Mouse (Mus musculus) forebrain, embryonic 13.5 days (tissue): ENCODE results near the gene Olfr71. TPM values are rescaled to one million over a fixed set of nuclear protein-coding genes. Genes with fewer than 3 reads are reported as not detected.
A peak's percentile ranks its signal among the peaks of the same experiment; 100 is the strongest.

ENCODE experiments used
- ATAC-seq: fragments of 200-750 bp; cut with Nextera tagmentation; 2 replicates; pipeline ENCODE4 v1.8.0; 2017
- H3K27ac ChIP-seq: fragments of 300-500 bp; sonication (generic); 2 replicates; pipeline ENCODE4 v1.5.1; 2015; ENCODE audit warnings: inconsistent platforms, mild to moderate bottlenecking, moderate library complexity
- H3K27me3 ChIP-seq: fragments of 300-500 bp; sonication (generic); 2 replicates; pipeline ENCODE4 v1.6.1; 2015; ENCODE audit warnings: mild to moderate bottlenecking, inconsistent platforms
- H3K36me3 ChIP-seq: fragments of 300-500 bp; sonication (generic); 2 replicates; pipeline ENCODE4 v1.6.1; 2015; ENCODE audit warnings: mild to moderate bottlenecking, inconsistent platforms; ENCODE audit not compliant: poor library complexity, severe bottlenecking
- H3K4me1 ChIP-seq: fragments of 300-500 bp; sonication (generic); 2 replicates; pipeline ENCODE4 v1.6.1; 2015; ENCODE audit warnings: inconsistent platforms
- H3K4me2 ChIP-seq: fragments of 300-500 bp; sonication (generic); 2 replicates; pipeline ENCODE4 v1.6.1; 2015; ENCODE audit warnings: inconsistent platforms, mild to moderate bottlenecking, moderate library complexity
- H3K4me3 ChIP-seq: fragments of 300-500 bp; sonication (generic); 2 replicates; pipeline ENCODE4 v1.5.1; 2015; ENCODE audit warnings: mild to moderate bottlenecking, inconsistent platforms
- H3K9ac ChIP-seq: fragments of 300-500 bp; sonication (generic); 2 replicates; pipeline ENCODE4 v1.6.1; 2015; ENCODE audit warnings: mild to moderate bottlenecking, inconsistent platforms
- H3K9me3 ChIP-seq: fragments of 300-500 bp; sonication (generic); replicated peaks from 2 replicates; pipeline ENCODE4 v1.6.1; 2016; ENCODE audit warnings: inconsistent platforms
- WGBS: fragments of 180-500 bp; shearing (Covaris S2); methylation state at CpG from one replicate; pipeline ENCODE4 v1.1.7; 2015; 5-methylcytosine and 5-hydroxymethylcytosine counted together
- polyA plus RNA-seq: library from polyadenylated mRNA; unstranded; fragments of >200 nt; fragmentation: Nextera tagmentation; extraction: Ambion mirVana; gene quantifications from 2 replicates; pipeline ENCODE4 v1.2.1, GENCODE M21; 2015

Olfr71 gene
- polyA plus RNA-seq, 1 experiment from 2014 or later: not detected

- Histone ChIP-seq H3K9me3 (no peaks in the 10 kb centered on the region), H3K4me1 (peaks cover 27% of the 10 kb centered on the region), H3K27ac (no peak overlapping the region), H3K4me3 (no peak overlapping the region), H3K36me3 (peaks cover 62% of the 10 kb centered on the region), H3K27me3 (no peaks in the 10 kb centered on the region), H3K9ac (no peak overlapping the region), H3K4me2 (no peak overlapping the region)
- 79% methylated on average over 5 of the region's 5 CpGs for WGBS
- no peak for ATAC-seq
These were observed 35.1 kb downstream of the Olfr71 start for GRCm38 (mm10) chr4:43674974-43675373.

- Histone ChIP-seq H3K27ac (no peak overlapping the region), H3K4me1 (peaks cover 33% of the 10 kb centered on the region), H3K9ac (no peak overlapping the region), H3K4me3 (no peak overlapping the region), H3K9me3 (no peaks in the 10 kb centered on the region), H3K36me3 (peaks cover 49% of the 10 kb centered on the region), H3K4me2 (no peak overlapping the region), H3K27me3 (no peaks in the 10 kb centered on the region)
- no peak for ATAC-seq
- WGBS: 83% methylated on average over 8 of the region's 8 CpGs
These were observed 36.4 kb downstream of the Olfr71 start for GRCm38 (mm10) chr4:43673703-43674102.

DNA sequence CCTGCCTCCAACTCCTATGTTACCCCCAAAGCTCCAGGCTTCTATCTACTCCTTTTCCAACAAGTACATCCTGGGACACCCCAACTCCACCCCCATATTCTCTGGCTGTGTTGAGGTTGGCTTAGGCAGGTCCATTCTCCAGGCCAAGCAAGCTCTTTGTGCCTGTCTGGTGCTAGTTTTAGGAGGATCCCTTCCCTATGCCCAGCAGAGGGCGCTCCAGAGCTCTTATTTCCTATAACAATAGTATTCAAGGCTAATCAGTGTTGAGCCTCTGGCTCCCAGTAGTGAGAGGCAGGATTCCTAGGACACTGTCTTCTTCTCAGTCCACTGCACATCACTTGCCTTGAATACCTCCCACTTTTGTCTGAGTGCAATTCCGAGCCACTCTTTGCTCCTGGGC is 38.0 kb downstream of the Olfr71 start:
- 3% methylated on average over 2 of the region's 2 CpGs for WGBS
- Histone ChIP-seq H3K36me3 (peaks cover 33% of the 10 kb centered on the region), H3K9ac (0 out of 2 replicates have a peak overlapping the region, but pooled peaks have one; percentile 37), H3K4me1 (peaks cover 37% of the 10 kb centered on the region), H3K4me2 (peak overlapping the region; percentile 94), H3K27ac (no peak overlapping the region), H3K9me3 (no peaks in the 10 kb centered on the region), H3K27me3 (no peaks in the 10 kb centered on the region), H3K4me3 (no peak overlapping the region)
- 0 out of 2 replicates have a peak, but pooled peaks have one; percentile 14 for ATAC-seq

DNA sequence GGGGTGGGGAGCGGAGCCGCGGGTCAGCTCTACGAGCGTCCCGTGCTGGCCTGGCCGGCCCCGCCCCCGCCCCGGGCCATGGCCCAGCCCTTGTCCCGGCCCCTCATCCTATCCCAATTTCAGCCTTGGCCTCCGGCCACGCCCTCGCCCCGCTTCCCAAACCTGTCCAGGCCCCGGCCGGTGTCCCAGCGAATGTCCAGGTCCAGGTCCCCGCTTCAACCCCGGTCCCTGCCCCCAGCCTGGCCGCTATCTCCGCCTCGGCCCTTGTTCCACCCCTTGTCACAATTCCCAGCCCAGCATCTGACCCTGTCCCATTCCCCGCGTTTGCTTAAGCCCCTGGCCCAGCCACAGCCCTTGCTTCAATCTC is 40.6 kb downstream of the Olfr71 start:
- Histone ChIP-seq H3K27ac (peak overlapping the region; percentile 21; the same call in 1 of the 2 replicates), H3K4me2 (peak overlapping the region; percentile 94), H3K27me3 (peaks cover 12% of the 10 kb centered on the region), H3K9me3 (no peaks in the 10 kb centered on the region), H3K4me3 (peak overlapping the region; percentile 80), H3K36me3 (peaks cover 6% of the 10 kb centered on the region), H3K4me1 (peaks cover 37% of the 10 kb centered on the region), H3K9ac (peak overlapping the region; percentile 88)
- ATAC-seq: peak; percentile 70
- under 1% methylated on average over 19 of the region's 25 CpGs for WGBS

DNA sequence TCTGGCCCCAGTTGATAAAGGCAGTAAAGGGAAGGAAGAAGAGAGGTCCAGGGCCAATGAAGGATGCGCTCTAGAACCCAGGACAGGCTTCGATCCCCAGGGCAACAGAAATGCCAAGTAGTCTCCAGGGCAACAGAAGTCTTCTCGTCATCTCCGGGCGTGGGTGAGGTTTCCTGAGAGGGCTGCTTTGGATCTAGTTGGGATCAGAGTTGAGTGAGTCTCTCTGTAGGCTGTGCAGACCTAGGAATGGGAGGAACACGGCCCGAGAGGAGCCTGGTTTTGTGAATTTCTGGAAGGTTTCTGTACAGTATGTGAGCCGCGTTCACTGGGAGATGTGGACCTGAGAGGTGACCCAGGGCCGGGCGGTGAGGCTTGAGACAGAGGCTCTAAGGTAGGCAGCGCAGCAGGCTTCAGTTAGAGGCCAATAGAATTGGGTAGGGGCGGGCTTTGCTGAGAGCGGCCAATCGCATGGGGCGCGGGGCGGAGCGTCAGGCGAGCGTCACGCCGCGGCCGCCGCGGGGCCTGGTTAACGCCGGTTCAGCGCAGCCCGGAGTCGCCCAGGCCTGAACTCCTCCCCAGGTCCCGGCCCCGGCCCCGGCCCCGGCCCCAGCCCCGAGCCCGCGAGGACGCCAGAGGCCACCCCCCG is 41.1 kb downstream of the Olfr71 start, which contains the start of the genes Tmem8b and Fam221b:
Gene Tmem8b (plus strand): TSS at position 190 of the 646 bp plus-strand sequence.
Gene Fam221b (minus strand): TSS at position 364 of the 646 bp plus-strand sequence.
- peak within 1 kb of the TSS; percentile 94 for H3K4me2 ChIP-seq
- no peaks in the 10 kb centered on the region for H3K9me3 ChIP-seq
- H3K27me3 ChIP-seq: peaks cover 14% of the 10 kb centered on the region
- peak within 1 kb of the TSS; percentile 21; the same call in 1 of the 2 replicates for H3K27ac ChIP-seq
- under 1% methylated on average over 35 of the region's 41 CpGs for WGBS
- H3K9ac ChIP-seq: peak within 1 kb of the TSS; percentile 88
- H3K4me1 ChIP-seq: peaks cover 37% of the 10 kb centered on the region
- peak; percentile 97 for ATAC-seq
- peak within 1 kb of the TSS; percentile 80 for H3K4me3 ChIP-seq
- peaks cover 1% of the 10 kb centered on the region; the same call in 1 of the 2 replicates for H3K36me3 ChIP-seq

GRCm38 (mm10) chr4:43666412-43666811 is 43.6 kb downstream of the Olfr71 start:
- Histone ChIP-seq H3K9ac (no peak overlapping the region), H3K27ac (no peak overlapping the region), H3K9me3 (no peaks in the 10 kb centered on the region), H3K4me3 (no peak overlapping the region), H3K27me3 (peaks cover 36% of the 10 kb centered on the region), H3K4me1 (peaks cover 24% of the 10 kb centered on the region), H3K4me2 (no peak overlapping the region), H3K36me3 (no peaks in the 10 kb centered on the region)
- ATAC-seq: no peak
- 34% methylated on average over 4 of the region's 4 CpGs for WGBS

GRCm38 (mm10) chr4:43657146-43657545 is 52.9 kb downstream of the Olfr71 start:
- no peak for ATAC-seq
- H3K4me2 ChIP-seq: peak overlapping the region; percentile 81
- peak overlapping the region; percentile 71 for H3K4me3 ChIP-seq
- peaks cover 16% of the 10 kb centered on the region for H3K4me1 ChIP-seq
- peaks cover 7% of the 10 kb centered on the region for H3K27me3 ChIP-seq
- no peaks in the 10 kb centered on the region for H3K9me3 ChIP-seq
- H3K9ac ChIP-seq: no peak overlapping the region
- H3K36me3 ChIP-seq: no peaks in the 10 kb centered on the region
- WGBS: 61% methylated on average over 4 of the region's 4 CpGs
- no peak overlapping the region for H3K27ac ChIP-seq

DNA sequence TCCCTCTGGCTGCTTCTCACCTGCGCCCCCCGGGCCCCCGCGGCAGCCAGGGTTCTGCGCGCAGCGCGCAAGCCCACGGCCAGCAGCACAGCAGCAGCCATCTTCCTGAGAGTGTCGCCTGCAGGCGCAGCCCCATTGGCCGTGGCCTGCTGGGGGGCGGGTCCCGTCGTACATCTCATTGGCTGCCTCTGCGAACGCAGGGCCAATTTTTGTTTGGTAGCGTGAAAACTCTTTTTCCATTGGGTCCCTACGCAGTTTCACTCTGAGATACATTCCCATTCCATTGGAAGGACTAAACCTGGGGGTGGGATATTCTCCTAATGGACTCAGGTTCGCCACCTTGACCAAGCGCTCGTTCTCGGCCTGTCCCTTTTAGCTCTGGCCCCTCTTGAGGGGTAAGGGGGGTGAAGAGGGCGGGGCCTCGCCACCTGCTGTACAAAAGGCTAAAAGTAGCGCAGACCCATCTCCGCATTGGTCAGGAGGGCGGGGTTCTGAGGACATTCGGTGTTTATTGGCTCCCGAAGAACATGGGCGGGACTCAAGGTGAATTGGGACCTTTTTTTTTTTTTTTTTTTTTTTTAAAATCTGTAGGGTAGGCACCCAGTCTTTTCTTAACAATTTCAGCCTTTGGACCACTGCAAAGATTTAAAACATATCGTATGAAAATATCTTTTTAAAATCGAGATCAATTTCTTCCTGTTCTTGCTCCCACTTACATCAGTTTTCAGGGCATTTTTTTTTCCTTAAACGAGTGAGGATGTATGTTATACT is 53.5 kb downstream of the Olfr71 start, which contains the start of gene Hint2:
Gene Hint2 (minus strand): TSS at position 128 of the 771 bp plus-strand sequence.
- ATAC-seq: peak; percentile 98
- under 1% methylated on average over 34 of the region's 34 CpGs for WGBS
- H3K27me3 ChIP-seq: peaks cover 1% of the 10 kb centered on the region; the same call in 1 of the 2 replicates
- peak within 1 kb of the TSS; percentile 88 for H3K9ac ChIP-seq
- peak within 1 kb of the TSS; percentile 88 for H3K27ac ChIP-seq
- H3K4me2 ChIP-seq: peak within 1 kb of the TSS; percentile 81
- peaks cover 16% of the 10 kb centered on the region for H3K4me1 ChIP-seq
- H3K4me3 ChIP-seq: peak within 1 kb of the TSS; percentile 71
- H3K9me3 ChIP-seq: no peaks in the 10 kb centered on the region
- H3K36me3 ChIP-seq: 0 out of 2 replicates have a peak, but pooled peaks cover 4% of the 10 kb centered on the region

DNA sequence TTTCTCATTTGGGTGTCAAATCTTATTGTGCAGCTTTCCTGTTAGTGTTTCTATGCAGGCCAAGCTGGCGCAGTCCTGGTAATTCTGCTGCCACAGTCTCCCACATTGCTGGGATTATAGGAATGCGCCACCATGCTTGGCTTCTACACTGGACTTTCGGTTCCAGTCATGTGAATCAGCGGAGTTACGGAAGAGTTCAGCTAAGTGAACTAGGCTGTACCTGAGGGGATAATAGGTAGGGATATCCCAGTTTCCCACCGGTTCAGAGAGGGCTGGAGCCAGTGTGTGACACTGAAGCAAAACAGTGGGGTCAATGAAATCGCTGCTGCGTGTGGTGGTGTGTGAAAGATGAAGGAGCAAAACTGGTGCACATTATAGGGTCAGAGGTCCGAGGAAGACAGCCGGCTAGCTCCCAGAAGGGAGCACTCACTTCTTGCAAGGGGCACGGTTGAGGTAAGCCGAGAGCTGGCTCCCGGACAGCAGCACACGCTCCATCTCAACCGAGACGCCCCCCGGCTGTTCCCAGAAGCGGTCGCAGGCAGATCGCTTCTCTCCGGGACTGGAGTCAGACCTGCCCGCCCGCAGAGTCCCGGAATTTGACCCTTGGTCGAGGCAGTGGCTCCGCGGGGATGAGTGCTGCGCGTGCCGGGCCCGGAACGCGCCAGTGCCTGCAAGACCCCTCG is 54.3 kb downstream of the Olfr71 start:
- ATAC-seq: peak; percentile 59; the same call in 1 of the 2 replicates
- WGBS: 5% methylated on average over 34 of the region's 34 CpGs
- Histone ChIP-seq H3K27ac (peak overlapping the region; percentile 88), H3K4me1 (peaks cover 16% of the 10 kb centered on the region), H3K36me3 (0 out of 2 replicates have a peak, but pooled peaks cover 4% of the 10 kb centered on the region), H3K9me3 (no peaks in the 10 kb centered on the region), H3K9ac (peak overlapping the region; percentile 88), H3K4me3 (peak overlapping the region; percentile 71), H3K27me3 (no peaks in the 10 kb centered on the region), H3K4me2 (peak overlapping the region; percentile 81)
